Mouse (Mus musculus): ENCODE results near the gene Tmem210.

DNA sequence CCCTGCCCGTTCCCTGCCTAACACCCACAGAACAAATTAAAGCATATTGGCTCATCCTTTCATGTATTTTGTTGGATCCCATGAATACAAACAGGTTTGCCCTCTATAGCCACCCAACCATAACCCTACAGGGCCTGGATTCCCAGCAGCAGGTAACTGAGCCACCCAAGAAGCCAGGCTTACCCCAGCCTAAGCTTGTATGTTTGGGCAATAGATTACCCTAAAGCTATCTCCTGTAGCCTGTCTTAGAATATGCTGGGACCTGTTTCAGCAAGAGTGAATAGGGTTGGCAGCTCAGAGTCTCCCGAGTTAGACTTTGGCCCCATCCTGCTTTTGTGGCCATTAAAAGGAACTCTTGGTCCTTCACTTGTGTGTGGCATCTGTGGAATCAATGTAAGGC is 2.4 kb upstream of the Tmem210 start:
- TF ChIP-seq CTCF (IDR thresholded peaks at IDR 0.05; ENCODE audit: low read depth, low read length) (no peak), POLR2A (IDR thresholded peaks at IDR 0.05; ENCODE audit: extremely low read depth, insufficient read depth, low read length) (no peak)

Measured in liver, adult 2 months (tissue).